In the genomic region with DNA sequence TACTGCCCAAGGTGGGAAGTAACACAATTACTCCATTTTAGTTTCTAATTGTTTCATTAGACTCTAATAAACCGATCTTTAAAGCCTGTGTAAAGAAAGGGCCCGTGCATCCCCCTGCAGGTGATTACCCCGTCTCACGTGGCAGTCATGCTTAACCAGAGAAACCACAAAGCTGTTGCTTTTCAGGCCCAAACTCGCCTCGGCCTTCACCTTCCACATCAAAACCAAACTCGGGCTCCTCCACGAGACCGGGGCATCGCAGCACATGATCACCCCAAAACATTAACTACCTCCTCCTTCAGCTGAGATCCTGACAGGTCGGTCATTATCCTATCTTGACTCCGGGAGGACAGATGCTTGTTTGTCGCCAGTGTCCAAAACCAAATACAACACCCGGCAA, we compare ENCODE assay signal across 16 mouse cellular contexts. TPM values are rescaled to one million over a fixed set of nuclear protein-coding genes. Genes with fewer than 3 reads are reported as not detected.
DNase-seq lines count a peak whose midpoint lies in the region; ATAC-seq and TF ChIP-seq lines count a peak whose summit lies in the region.
"Had no signal": no experiment of that assay in that cellular context is flagged by ENCODE, and none has a peak within 500 bp of the region (broad histone marks: within the 10 kb centered on the region; RNA-seq: fewer than 3 reads in every experiment).

No protein-coding gene starts in this region.

- no peak for TF ChIP-seq POLR2A in bone marrow macrophage, adult 2 months (IDR thresholded peaks at IDR 0.05; ENCODE audit: borderline replicate concordance, low read depth, low read length)

- H3K9me3 ChIP-seq in lung, embryonic 14.5 days (ENCODE audit: low read depth, low read length) = no peaks in the 10 kb centered on the region
- no peaks in the 10 kb centered on the region for H3K9me3 ChIP-seq in kidney, embryonic 14.5 days (ENCODE audit: control insufficient read depth, low read length)
- H3K9me3 ChIP-seq in lung, postnatal 0 days (ENCODE audit: low read length) = no peaks in the 10 kb centered on the region
- H3K9me3 ChIP-seq in heart, embryonic 11.5 days (replicated peaks; ENCODE audit: control insufficient read depth, low read length) = no peaks in the 10 kb centered on the region
- H3K9me3 ChIP-seq: midbrain, embryonic 10.5 days had no signal

- no peak overlapping the region for H3K4me3 ChIP-seq in lung, embryonic 14.5 days (ENCODE audit: low read depth, low read length)
- no peak overlapping the region for H3K4me3 ChIP-seq in bone marrow macrophage, adult 2 months (ENCODE audit: insufficient read depth, low read length)
- H3K4me3 ChIP-seq in kidney, embryonic 14.5 days (ENCODE audit: low read length) = no peak overlapping the region
- no peak overlapping the region for H3K4me3 ChIP-seq in lung, postnatal 0 days (ENCODE audit: low read depth, low read length)
- no peak overlapping the region for H3K4me3 ChIP-seq in heart, embryonic 11.5 days (ENCODE audit: low read depth, low read length)
- H3K4me3 ChIP-seq: midbrain, embryonic 10.5 days had no signal

- TF ChIP-seq CTCF in lung, embryonic 14.5 days (IDR thresholded peaks at IDR 0.05; ENCODE audit: low read depth) = no peak
- TF ChIP-seq CTCF in bone marrow macrophage, adult 2 months (IDR thresholded peaks at IDR 0.05; ENCODE audit: low read depth, low read length) = no peak
- TF ChIP-seq CTCF in lung, postnatal 0 days (IDR thresholded peaks at IDR 0.05) = no peak

- no peak for DNase-seq in lung, embryonic 14.5 days
- DNase-seq in lung, postnatal 10 days = no peak
- DNase-seq in lung, postnatal 0 days (ENCODE audit: low spot score) = no peak
- DNase-seq in layer of hippocampus, adult 9-10 months (ENCODE audit: low spot score) = no peak
- no peak for DNase-seq in heart, adult 9 months (ENCODE audit: low spot score in 2 of 2)
- DNase-seq: adrenal gland, adult 8-10 months; cerebellum, adult 2 months; gastrocnemius, postnatal 10 days; heart, postnatal 14 days had no signal

- H3K4me1 ChIP-seq in lung, embryonic 14.5 days (ENCODE audit: insufficient read depth) = no peaks in the 10 kb centered on the region
- peaks cover 48% of the 10 kb centered on the region for H3K4me1 ChIP-seq in bone marrow macrophage, adult 2 months (ENCODE audit: control insufficient read depth, insufficient read depth, low read length)
- no peaks in the 10 kb centered on the region for H3K4me1 ChIP-seq in kidney, embryonic 14.5 days (ENCODE audit: control insufficient read depth, insufficient read depth, low read length)
- peaks cover 3% of the 10 kb centered on the region; the same call in 1 of the 2 replicates for H3K4me1 ChIP-seq in lung, postnatal 0 days (ENCODE audit: insufficient read depth, low read depth, low read length)
- no peaks in the 10 kb centered on the region; the same call in 1 of the 2 replicates for H3K4me1 ChIP-seq in heart, embryonic 11.5 days (ENCODE audit: control insufficient read depth, insufficient read depth, low read length)
- H3K4me1 ChIP-seq: midbrain, embryonic 10.5 days had no signal

- WGBS in lung, embryonic 14.5 days = 66% methylated on average over 14 of the region's 14 CpGs
- 50% methylated on average over 14 of the region's 14 CpGs for WGBS in kidney, embryonic 14.5 days
- 51% methylated on average over 14 of the region's 14 CpGs for WGBS in lung, postnatal 0 days
- 81% methylated on average over 14 of the region's 14 CpGs for whole genome bisulfite sequencing in heart, embryonic 11.5 days (ENCODE audit: insufficient replicate concordance)

- no peak for ATAC-seq in lung, embryonic 14.5 days (ENCODE audit: insufficient read depth)
- ATAC-seq in kidney, embryonic 14.5 days (ENCODE audit: low FRiP score, low TSS enrichment) = no peak
- no peak for ATAC-seq in lung, postnatal 0 days
- no peak for ATAC-seq in heart, embryonic 11.5 days (replicated peaks; ENCODE audit: insufficient number of reproducible peaks, low FRiP score, low TSS enrichment)
- ATAC-seq: CD4-positive, CD25-positive, alpha-beta regulatory T cell, adult 4 months; inflammation-experienced regulatory T-cells, adult 6 months had no signal

- peak overlapping the region; percentile 84 for H3K27ac ChIP-seq in lung, embryonic 14.5 days (ENCODE audit: low read depth)
- H3K27ac ChIP-seq in bone marrow macrophage, adult 2 months (ENCODE audit: insufficient read depth, low read depth, low read length) = peak overlapping the region; percentile 27; the same call in 1 of the 2 replicates
- H3K27ac ChIP-seq in kidney, embryonic 14.5 days (ENCODE audit: low read depth, low read length) = peak overlapping the region; percentile 32; the same call in 1 of the 2 replicates
- peak overlapping the region; percentile 85 for H3K27ac ChIP-seq in lung, postnatal 0 days (ENCODE audit: low read length)
- no peak overlapping the region for H3K27ac ChIP-seq in heart, embryonic 11.5 days (ENCODE audit: low read depth, low read length)
- H3K27ac ChIP-seq: midbrain, embryonic 10.5 days had no signal

- no peak overlapping the region for H3K9ac ChIP-seq in lung, embryonic 14.5 days
- H3K9ac ChIP-seq in kidney, embryonic 14.5 days (ENCODE audit: low read depth, low read length) = no peak overlapping the region
- no peak overlapping the region for H3K9ac ChIP-seq in lung, postnatal 0 days (replicated peaks; ENCODE audit: low read depth)
- H3K9ac ChIP-seq in heart, embryonic 11.5 days (ENCODE audit: low read depth, low read length) = no peak overlapping the region

- peak overlapping the region; percentile 25 for H3K4me2 ChIP-seq in lung, embryonic 14.5 days
- peak overlapping the region; percentile 4; the same call in 1 of the 2 replicates for H3K4me2 ChIP-seq in kidney, embryonic 14.5 days (replicated peaks; ENCODE audit: low read depth, low read length)
- no peak overlapping the region for H3K4me2 ChIP-seq in lung, postnatal 0 days (replicated peaks; ENCODE audit: low read depth, low read length)
- H3K4me2 ChIP-seq in heart, embryonic 11.5 days = no peak overlapping the region

- H3K27me3 ChIP-seq in lung, embryonic 14.5 days (ENCODE audit: insufficient read depth, low read length) = no peaks in the 10 kb centered on the region
- no peaks in the 10 kb centered on the region for H3K27me3 ChIP-seq in kidney, embryonic 14.5 days (ENCODE audit: control insufficient read depth, insufficient read depth, low read length)
- no peaks in the 10 kb centered on the region for H3K27me3 ChIP-seq in lung, postnatal 0 days (replicated peaks; ENCODE audit: insufficient read depth, low read length)
- H3K27me3 ChIP-seq in heart, embryonic 11.5 days (ENCODE audit: control insufficient read depth, insufficient read depth, low read length) = no peaks in the 10 kb centered on the region
- H3K27me3 ChIP-seq: Patski had no signal

- H3K36me3 ChIP-seq in lung, embryonic 14.5 days (ENCODE audit: insufficient read depth) = no peaks in the 10 kb centered on the region
- no peaks in the 10 kb centered on the region for H3K36me3 ChIP-seq in kidney, embryonic 14.5 days (ENCODE audit: control insufficient read depth, insufficient read depth, low read length)
- H3K36me3 ChIP-seq in lung, postnatal 0 days (ENCODE audit: insufficient read depth, low read length) = no peaks in the 10 kb centered on the region
- H3K36me3 ChIP-seq in heart, embryonic 11.5 days (ENCODE audit: control insufficient read depth, insufficient read depth, low read length) = no peaks in the 10 kb centered on the region
- H3K36me3 ChIP-seq: midbrain, embryonic 10.5 days had no signal

- TF ChIP-seq EP300 in lung, postnatal 0 days (IDR thresholded peaks at IDR 0.05) = no peak

RNA-seq across cellular contexts. Expression of a gene that starts 58.2 kb away (rescaled TPM):
- 18.5 and 18.8 TPM in 2 replicates for polyA plus RNA-seq in lung, embryonic 14.5 days (2014; fragmentation: Nextera tagmentation; extraction: Ambion mirVana)
- polyA plus RNA-seq in bone marrow macrophage, adult 2 months (2012; ENCODE audit: insufficient read depth, insufficient read length, missing spikeins) = 86.7 and 89.0 TPM in 2 replicates
- polyA plus RNA-seq in kidney, embryonic 14.5 days (2014; fragmentation: Nextera tagmentation; extraction: Ambion mirVana) = 27.6 and 45.6 TPM in 2 replicates
- 41.5 and 50.2 TPM in 2 replicates for polyA plus RNA-seq in lung, postnatal 0 days (2015; fragmentation: Nextera tagmentation; extraction: Ambion mirVana)
- polyA plus RNA-seq in heart, embryonic 11.5 days (2014; fragmentation: Nextera tagmentation; extraction: Ambion mirVana) = 1.1 and 1.8 TPM in 2 replicates

Comparison
In these comparisons a context has a peak if more than half of its experiments do, and no peak if none do; other contexts are left out.
1. H3K4me2 ChIP-seq: peak in lung, embryonic 14.5 days (single experiment) and kidney, embryonic 14.5 days (single experiment); none in lung, postnatal 0 days (single experiment) and heart, embryonic 11.5 days (single experiment).